Mouse (Mus musculus) spleen, adult 18-20 months (tissue): ENCODE measurements around the gene Gnai1.
"Not testable (repeated sequence)": the region's sequence is repeated elsewhere in the genome, so short reads cannot be mapped to it uniquely, and the experiment has no call there.

Source experiments
- DNase-seq, 2 experiments: peaks; one replicate each; pipeline ENCODE4 v3.0.0; 2022; ENCODE audit warnings: mixed read lengths in 2 of 2

The Gnai1 gene

GRCm38 (mm10) chr5:18360281-18360819 is at the start of gene Gnai1:
Gene Gnai1 (minus strand): TSS chr5:18360355.
- peak in 1 of 2 experiments; percentile 1 for DNase-seq

DNA sequence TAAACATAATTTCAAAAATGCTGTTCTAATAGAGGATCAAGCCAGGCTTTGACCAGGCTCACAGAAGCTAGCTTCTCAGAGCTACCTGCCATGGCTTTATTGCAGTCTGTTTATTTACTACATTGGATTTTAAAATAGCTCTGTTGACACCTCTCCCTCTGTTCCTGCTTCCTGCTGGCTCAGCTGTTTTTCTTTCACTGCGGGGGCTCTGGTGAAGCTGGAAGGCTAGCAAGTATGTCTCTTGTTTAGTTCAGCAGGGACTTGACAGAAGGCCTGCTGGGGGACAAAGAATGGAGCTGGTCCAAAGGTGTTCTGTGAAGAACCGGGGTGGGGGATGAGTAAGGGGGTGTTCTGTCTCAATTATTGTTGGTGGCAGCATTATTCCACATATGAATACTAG is 7.7 kb upstream of the Gnai1 start:
- DNase-seq: no peak

- DNase-seq: no peak
These were observed 5.3 kb upstream of the Gnai1 start for GRCm38 (mm10) chr5:18365460-18365859.

- DNase-seq: no peak
These were observed 801 bp upstream of the Gnai1 start for GRCm38 (mm10) chr5:18360956-18361355.

- DNase-seq: no peak
These were observed 527 bp downstream of the Gnai1 start for GRCm38 (mm10) chr5:18359376-18360280.

DNA sequence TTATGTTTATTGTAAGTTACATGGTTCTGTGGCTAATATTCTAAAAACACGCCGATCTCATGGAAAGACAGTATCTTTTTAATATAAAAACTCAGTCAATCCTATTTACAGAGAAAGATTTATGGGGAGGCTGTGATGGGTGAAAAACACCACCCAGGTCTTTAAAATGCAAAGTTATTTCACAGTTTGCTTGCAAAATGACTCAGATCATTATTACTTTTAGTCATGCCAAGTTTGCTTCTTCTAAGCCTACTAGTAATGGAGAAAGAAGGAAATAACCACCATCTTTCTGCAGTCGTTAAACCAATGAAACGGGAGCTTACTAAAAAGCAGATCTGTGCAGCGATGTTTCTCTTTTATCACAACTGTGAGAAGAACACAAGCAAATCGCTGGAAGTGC is 1.4 kb downstream of the Gnai1 start:
- no peak for DNase-seq

GRCm38 (mm10) chr5:18358191-18358590 is 2.0 kb downstream of the Gnai1 start:
- no peak for DNase-seq

- DNase-seq: no peak
These were observed 12.9 kb downstream of the Gnai1 start for GRCm38 (mm10) chr5:18347297-18347696.

GRCm38 (mm10) chr5:18343455-18344142 is 16.6 kb downstream of the Gnai1 start:
- no peak for DNase-seq

GRCm38 (mm10) chr5:18342765-18343454 is 17.2 kb downstream of the Gnai1 start:
- no peak for DNase-seq

DNA sequence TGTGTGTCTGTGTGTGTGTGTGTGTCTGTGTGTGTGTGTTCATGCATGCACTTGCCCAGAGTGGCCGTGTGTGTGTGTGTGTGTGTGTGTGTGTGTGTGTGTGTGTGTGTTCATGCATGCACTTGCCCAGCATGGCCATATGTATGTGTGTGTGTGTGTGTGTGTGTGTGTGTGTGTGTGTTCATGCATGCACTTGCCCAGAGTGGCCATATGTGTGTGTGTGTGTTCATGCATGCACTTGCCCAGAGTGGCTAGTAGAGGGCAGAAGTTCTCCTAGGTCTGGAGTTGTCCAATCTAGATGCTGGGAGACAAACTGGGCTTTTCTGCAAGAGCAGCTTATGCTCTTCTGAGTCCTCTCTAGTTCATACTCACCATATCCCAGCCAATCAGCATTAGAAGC is 18.3 kb downstream of the Gnai1 start:
- not testable (repeated sequence) for DNase-seq

GRCm38 (mm10) chr5:18332256-18332655 is 27.9 kb downstream of the Gnai1 start:
- DNase-seq: no peak

- no peak for DNase-seq
These were observed 29.4 kb downstream of the Gnai1 start for GRCm38 (mm10) chr5:18330726-18331125.

DNA sequence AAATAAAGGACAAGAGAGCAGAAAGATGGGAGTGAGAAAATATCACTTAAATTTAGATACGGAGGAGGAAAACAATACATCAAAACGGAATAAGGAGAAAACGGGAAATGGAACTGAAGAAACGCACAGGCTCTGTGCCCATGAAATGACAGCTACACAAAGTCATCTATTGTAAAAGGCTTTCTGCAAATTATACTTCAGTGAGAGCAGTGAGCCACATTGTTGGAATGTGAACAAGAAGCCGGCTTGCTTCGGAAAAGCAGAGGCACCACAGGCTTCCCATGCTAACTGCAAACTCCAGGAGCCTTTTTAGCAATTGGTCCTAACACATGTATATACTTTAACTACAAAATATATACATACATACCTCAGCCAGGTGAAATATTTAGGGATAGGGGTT is 34.0 kb downstream of the Gnai1 start:
- DNase-seq: no peak

- DNase-seq: no peak
These were observed 36.6 kb downstream of the Gnai1 start for GRCm38 (mm10) chr5:18323534-18323933.

DNA sequence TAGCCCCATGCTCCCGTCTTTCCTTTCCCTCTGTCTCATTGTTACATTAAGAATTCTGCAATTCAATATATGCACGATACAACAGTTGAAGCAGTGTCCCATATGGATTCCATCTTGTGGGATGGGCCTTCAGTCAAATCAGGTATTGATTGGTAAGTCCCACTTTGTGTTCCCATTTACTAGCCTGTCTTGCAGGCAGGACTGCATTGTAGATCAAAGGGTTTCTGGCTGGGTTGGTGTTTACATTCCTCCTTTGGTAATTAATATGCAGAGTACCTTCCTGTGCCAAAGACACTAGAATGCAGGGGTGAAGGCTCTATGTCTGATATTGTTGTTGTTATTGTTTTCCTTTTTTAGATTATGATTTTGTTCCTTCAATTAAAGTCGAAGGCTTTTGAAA is 38.5 kb downstream of the Gnai1 start:
- DNase-seq: no peak

- DNase-seq: no peak
These were observed 41.3 kb downstream of the Gnai1 start for GRCm38 (mm10) chr5:18318846-18319245.

DNA sequence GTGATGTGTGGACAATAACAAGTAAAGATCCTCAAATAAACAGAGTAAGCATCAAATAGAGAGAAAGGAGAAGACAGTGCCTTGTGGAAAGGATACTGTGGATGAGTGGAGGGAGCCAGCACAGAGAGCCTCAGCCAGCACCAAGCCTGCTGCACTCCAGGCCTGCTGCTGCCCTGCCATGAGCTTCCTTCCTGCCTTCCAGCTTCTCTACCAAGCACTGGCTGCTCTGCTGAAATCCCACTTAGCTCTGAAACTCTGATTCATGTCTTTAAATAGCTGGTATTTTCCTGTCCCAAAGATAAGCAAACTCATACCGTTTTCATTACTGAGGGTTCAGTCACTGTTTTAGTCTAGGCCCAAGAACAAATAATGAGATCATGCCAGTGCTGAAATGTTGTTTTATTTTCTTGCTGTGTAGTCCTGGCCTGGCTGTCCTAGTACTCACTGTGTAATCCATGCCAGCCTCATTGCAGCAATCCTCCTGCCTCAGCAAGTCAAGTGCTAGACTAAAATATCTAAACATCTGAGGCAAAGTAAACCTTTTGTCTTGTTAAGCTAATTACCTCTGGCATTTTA is 52.8 kb downstream of the Gnai1 start:
- no peak for DNase-seq

GRCm38 (mm10) chr5:18296584-18296983 is 63.6 kb downstream of the Gnai1 start:
- DNase-seq: no peak

DNA sequence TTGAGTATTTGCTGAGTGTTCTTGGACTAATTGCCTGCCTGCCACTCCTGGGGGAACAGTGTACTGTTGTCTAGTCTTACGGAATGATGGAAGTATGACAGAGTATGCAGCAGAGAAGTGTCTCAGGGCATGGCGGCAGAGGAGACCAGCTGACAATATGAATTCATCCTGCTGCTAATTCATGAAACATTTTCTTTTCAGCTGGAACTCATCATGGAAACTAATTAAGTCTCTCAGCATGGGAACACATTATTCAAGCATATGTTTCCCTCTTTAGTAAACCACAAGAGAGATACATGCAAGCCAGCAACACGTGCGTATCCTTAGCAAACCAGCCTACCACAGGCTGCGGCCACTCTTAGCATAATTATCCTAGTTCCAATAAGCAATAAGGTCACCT is 67.4 kb downstream of the Gnai1 start:
- no peak for DNase-seq

DNA sequence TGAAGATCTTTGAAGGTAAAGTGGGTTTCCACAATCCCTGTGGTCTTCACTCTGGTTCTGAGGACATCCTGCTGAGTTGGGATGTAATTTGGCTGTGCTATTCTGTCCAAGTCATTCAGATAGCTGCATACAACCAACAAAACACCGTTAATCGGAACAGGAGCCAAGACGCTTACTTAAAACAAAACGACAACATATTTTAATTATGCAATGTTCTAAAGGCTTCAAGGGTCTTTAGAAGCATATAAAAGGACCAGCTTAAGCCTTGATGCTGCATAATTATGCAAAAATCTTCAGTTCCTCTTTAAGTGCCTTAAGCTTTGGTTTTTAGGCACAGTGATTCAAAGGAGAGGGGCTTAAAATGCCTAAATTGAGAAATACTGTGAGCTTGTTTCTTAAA is 70.6 kb downstream of the Gnai1 start:
- no peak for DNase-seq

DNA sequence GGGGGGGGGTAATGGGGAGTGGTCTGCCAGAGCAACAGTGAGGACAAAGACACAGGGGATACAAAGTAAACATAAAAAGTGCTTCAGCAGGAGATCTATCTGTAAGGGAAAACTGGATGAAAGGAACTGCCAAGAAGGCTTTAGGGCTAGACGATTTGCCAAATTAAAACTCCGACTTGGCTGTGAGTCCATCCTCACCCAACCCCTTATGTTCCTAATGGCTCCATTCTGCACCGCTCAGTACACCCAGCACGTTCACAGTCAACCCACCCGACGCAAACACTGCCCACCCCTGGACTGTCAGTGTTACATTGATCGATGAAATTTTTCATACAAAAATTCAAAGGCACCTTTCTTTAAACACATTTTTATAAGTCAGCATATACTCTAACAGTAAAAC is 71.5 kb downstream of the Gnai1 start:
- no peak for DNase-seq

DNA sequence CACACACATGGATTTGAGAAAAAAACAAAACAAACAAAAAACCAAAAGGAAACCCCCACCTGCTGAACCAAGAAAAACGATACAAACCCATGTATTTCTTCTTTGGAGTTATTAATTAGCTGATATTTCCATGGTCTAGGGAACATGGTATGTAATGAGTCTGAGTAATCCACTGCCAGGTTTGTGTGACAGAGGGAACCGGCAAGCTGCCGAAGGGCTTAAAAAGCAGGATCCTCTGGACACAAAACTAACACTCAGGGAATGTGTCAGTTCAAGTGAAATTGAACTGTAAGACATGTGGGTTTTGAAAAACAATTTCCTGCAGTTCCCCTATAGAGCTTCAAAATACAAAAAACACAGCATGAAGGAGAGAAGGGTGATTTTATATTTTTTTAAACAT is 72.1 kb downstream of the Gnai1 start:
- DNase-seq: no peak
